Mouse (Mus musculus): ENCODE results near the gene Srms.

The Srms gene

DNA sequence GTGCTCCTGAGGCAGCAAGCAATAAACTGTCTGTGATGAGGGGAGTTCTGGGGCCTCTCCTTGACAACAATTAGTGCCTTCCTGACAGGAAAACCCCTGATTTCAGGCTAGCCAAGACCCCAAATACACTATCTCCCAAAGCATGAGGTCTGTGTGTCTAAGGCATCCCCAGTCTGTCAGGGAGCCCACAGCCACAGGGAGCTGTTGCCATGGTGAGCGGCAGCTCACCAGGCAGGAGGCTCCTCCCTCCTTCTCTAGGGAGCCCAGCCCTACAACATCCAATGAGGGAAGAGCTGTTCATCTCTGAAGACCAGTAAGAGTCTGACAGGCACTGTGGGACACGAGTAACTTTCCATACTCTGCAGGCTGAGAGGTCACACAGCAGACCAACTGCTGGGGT is 53.2 kb downstream of the Srms start:
- DNase-seq, result peak; percentile 81

DNA sequence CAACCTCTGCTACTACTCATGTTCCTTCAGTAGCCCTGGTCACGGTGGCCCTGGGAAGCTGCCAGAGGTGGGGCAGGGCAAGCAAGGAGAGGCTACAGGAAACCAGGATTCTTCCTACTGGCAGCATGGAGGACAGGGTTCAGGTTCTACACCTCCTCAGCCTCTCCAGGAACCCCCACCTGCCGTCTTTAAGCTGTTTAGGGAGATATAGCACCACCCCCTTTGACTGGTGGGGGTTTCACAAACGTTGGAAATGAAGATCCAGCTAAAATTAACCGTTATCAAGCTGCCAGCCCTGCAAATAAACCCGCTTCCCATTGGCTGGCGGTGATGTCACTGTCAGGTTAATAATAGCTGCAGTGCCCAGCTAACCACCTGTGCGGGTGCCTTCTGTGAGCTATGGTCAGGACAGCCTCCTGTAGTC is 53.9 kb downstream of the Srms start:
- no peak for DNase-seq

DNA sequence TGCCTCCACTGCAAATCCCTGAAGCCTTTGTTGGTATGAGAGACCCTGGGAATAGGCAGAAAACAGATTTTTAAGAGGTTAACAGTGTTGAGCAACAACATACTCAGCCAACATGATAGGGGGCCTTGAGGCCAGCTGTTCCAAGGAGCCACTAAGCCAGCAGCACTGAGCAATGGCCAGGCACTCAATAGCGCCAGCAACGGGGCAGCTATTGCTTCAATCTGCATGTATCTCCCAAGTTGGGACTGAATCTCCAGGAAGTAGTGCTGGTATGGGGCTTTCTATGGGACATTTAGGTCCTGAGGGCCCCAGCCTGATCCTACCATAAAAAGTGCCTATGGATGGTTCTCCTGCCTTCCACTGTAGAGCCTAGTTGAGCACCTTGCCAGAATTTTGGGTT is 54.5 kb downstream of the Srms start:
- DNase-seq, result no peak

DNA sequence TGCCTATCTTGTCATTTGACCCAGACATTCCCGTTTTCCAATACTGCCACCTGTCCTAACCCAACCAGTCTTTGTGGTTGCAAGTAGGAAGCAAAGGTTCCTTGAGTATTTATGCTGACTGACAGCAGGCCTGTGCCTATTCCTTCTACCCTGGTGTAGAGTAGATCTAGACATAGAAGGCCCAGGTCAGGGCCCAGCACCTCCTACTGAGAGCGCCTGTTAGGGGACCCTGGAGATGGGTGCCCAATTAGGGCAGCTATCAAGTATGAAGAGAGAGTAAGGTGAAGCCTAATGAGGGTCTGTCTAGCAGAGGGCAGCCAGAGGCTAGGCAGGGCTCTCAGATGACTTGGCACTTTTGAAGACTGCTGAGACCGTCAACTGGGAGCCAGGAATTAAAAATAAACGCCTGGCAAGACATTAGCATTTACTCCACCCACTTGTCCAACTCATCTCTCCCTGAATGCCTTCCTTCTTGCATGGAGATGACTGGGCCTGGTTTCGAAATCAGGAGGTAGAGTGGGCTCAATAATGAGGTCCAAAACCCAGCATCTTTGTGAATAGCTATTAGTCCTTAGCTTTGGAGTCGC is 55.2 kb downstream of the Srms start:
- no peak for DNase-seq

DNA sequence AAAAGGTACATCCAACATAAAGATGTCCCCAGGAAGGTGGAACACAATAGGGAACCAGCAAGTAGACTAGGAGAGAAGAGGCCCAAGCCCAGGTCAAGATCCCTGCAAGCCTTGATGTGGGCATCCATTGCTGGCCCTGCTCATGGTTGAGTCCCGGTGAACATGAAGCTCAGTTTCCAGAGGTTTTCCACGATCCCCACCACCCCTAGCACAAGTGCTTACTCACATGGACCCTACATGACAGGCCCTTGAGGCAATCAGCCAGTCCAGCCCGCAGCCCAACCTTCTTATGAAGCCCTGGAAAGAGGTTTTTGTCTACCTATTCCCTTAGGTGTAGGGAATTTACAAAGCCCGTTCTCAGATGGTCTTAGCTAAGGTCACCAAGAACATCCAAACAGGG is 55.8 kb downstream of the Srms start:
- DNase-seq, result no peak

- peak; percentile 66 for DNase-seq
These were observed 56.5 kb downstream of the Srms start, which contains the start of gene Eef1a2 for GRCm38 (mm10) chr2:181156248-181157121. TSS of gene Eef1a2 (minus strand) at chr2:181157014.

DNA sequence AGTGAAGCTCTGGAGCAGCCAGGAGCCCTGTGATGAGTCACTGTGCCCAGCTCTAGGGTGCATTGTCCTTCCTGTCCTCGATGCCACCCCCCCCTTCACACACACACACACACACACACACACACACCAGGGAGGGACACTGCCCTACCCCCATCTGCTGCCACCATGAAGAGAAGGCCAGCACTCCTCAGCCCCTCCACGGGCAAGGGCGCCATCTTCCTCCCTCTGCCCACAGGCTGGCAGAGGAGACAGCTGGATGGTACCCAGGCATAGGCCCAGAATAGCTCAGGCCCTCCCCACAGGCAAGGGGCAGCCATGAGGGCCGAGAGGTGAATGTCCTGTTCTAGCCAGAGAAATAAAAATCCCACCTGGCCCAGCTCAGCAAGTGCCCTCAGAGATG is 57.2 kb downstream of the Srms start:
- no peak for DNase-seq

Data from retina, postnatal 1 day (tissue).